ENCODE assay signal across 8 mouse cellular contexts in genomic region chr12:33314924-33315643, GRCm38 (mm10).
DNase-seq lines count a peak whose midpoint lies in the region; ATAC-seq lines count a peak whose summit lies in the region.

No protein-coding gene starts in this region.

- DNase-seq in CD4-positive helper T cell, adult 2 months (ENCODE audit: low read depth, low spot score) = peak; percentile 87
- DNase-seq in intestine, embryonic 14.5 days (ENCODE audit: low spot score) = no peak
- DNase-seq in lung, postnatal 25 days (ENCODE audit: low spot score) = peak; percentile 84
- DNase-seq in thymus, postnatal 10 days (ENCODE audit: low spot score in 2 of 2) = peak; percentile 77 to 81
- DNase-seq in cerebellum, adult 11-12 months = no peak
- DNase-seq in layer of hippocampus, postnatal 10 days (ENCODE audit: low spot score in 2 of 2) = no peak
- DNase-seq in ovary, postnatal 14 days (ENCODE audit: low spot score) = no peak

- peak overlapping the region; percentile 65 for H3K27ac ChIP-seq in brown adipose tissue, adult 24 weeks (replicated peaks; ENCODE audit: low read depth, low read length)
- no peak overlapping the region for H3K27ac ChIP-seq in intestine, embryonic 14.5 days (ENCODE audit: low read depth)

- H3K4me2 ChIP-seq in intestine, embryonic 14.5 days (ENCODE audit: low read length) = no peak overlapping the region

- 80% methylated on average over 16 of the region's 16 CpGs for WGBS in intestine, embryonic 14.5 days

- H3K4me1 ChIP-seq in brown adipose tissue, adult 24 weeks (ENCODE audit: control insufficient read depth, insufficient read depth, insufficient read length, low read length) = peaks cover 23% of the 10 kb centered on the region
- H3K4me1 ChIP-seq in intestine, embryonic 14.5 days (replicated peaks; ENCODE audit: control insufficient read depth, insufficient read depth, low read length) = peaks cover 11% of the 10 kb centered on the region; the same call in 1 of the 2 replicates

- H3K27me3 ChIP-seq in intestine, embryonic 14.5 days (replicated peaks; ENCODE audit: control insufficient read depth, insufficient read depth, low read length) = no peaks in the 10 kb centered on the region

- 0 out of 2 replicates have a peak, but pooled peaks have one; percentile 23 for ATAC-seq in intestine, embryonic 14.5 days (replicated peaks; ENCODE audit: low FRiP score, low TSS enrichment, low read depth)

- H3K9ac ChIP-seq in intestine, embryonic 14.5 days (ENCODE audit: low read length) = no peak overlapping the region

- H3K36me3 ChIP-seq in intestine, embryonic 14.5 days (ENCODE audit: control insufficient read depth, insufficient read depth, low read length) = no peaks in the 10 kb centered on the region

- peak overlapping the region; percentile 47 for H3K4me3 ChIP-seq in brown adipose tissue, adult 24 weeks (ENCODE audit: insufficient read depth, low read depth, low read length)
- H3K4me3 ChIP-seq in intestine, embryonic 14.5 days (ENCODE audit: low read depth, low read length) = no peak overlapping the region

- H3K9me3 ChIP-seq in intestine, embryonic 14.5 days (ENCODE audit: control insufficient read depth, low read length) = no peaks in the 10 kb centered on the region

Comparison
In these comparisons a context has a peak if more than half of its experiments do, and no peak if none do; other contexts are left out.
1. DNase-seq: peak in CD4-positive helper T cell, adult 2 months (single experiment), lung, postnatal 25 days (single experiment) and thymus, postnatal 10 days (2 of 2); none in intestine, embryonic 14.5 days (single experiment), cerebellum, adult 11-12 months (single experiment), layer of hippocampus, postnatal 10 days (0 of 2) and ovary, postnatal 14 days (single experiment).